Mouse (Mus musculus) liver, embryonic 14.5 days (tissue): ENCODE measurements around the gene Ugt1a2.

Source experiments
- CTCF ChIP-seq: IDR thresholded peaks from 2 replicates; pipeline ENCODE4 v1.5.1; 2016; ENCODE audit warnings: antibody characterized with exemption, low read depth, control low read depth
- EP300 ChIP-seq: IDR thresholded peaks from 2 replicates; pipeline ENCODE4 v1.6.1; 2016; ENCODE audit warnings: antibody characterized with exemption, low read depth

GRCm38 (mm10) chr1:88220336-88220735 is 19.9 kb downstream of the Ugt1a2 start:
- TF ChIP-seq CTCF: no peak
- no peak for TF ChIP-seq EP300
